Mouse (Mus musculus) gastrocnemius, postnatal 25 days (tissue): Measurements from ENCODE around the gene Thrb. TPM values are rescaled to one million over a fixed set of nuclear protein-coding genes. Genes with fewer than 3 reads are reported as not detected.

Source experiments
- DNase-seq: peaks from one replicate; pipeline ENCODE4 v3.0.0; 2022
- total RNA-seq, 2 experiments: library from RNA; stranded (reverse); gene quantifications; 1 replicate in 1 of 2; 2 replicates in 1 of 2; pipeline ENCODE4 v1.2.3; 2021

The Thrb gene
- total RNA-seq, 2 experiments from 2014 or later = 12.3 to 19.2 TPM

DNA sequence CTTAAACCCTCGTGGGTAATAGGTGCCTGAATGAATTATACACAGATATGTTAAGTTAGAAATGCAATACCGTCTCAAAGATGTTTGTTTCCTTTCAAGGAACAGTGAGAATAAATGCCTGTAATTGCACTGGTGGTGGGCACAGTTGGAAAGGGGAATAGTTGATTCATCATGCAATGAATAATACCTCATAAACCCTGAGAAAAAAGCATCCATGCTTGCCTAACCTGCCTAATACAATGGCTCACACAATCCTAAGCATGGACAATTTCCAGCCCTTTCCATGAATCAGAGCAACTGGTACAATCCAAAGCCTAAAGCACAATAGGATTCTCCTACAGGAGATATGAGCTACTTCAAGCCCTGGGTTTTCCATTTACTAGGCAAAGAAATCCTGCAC lies 299.8 kb downstream of the Thrb start:
- DNase-seq = no peak

DNA sequence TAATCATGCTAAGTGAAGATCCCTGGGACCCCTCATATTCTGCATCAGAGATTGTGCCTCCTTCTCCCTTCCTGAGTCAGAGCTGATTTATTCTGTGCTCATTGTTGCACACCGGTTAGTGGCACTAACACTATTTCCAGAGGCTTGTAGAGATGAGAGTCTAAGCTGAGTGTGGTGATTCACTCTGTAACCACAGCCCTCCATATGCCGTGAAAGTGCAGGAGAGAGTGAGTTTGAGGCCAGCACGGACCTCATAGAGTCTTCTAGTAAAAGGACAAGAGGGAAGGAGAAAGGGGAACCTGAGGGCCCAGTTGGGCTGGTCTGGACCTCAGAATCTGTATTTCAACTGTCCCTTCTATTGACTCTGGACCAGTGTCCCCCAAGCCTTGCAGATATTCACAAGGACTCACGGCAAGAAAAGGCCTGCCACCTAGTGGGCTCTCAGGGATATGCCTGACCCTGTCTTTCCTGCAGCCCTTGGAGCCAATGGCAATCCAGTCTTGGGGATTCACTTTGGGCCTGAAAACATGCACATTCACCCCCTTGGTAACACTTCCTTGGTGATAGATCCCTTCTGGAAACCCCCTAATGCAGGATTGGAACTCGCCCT lies 307.2 kb downstream of the Thrb start:
- peak; percentile 9 for DNase-seq

DNA sequence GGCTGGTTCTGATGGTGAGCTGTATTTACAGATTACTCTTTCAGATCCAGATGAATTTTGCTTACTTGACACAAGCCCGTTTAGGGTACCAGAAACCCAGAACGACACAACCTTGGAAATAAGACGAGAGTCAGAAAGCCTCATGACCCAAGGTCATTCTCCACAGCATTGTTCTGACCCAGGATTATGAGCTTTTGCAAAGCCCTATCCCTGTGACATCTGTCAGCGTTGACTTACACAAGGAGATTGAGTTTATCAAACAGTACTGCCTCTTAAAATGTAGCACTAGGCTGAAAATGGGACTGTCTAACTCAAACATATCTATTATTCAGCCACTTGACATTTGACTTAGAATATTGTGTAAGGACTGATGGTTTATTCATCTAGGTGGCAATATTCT lies 312.1 kb downstream of the Thrb start:
- DNase-seq = no peak

DNA sequence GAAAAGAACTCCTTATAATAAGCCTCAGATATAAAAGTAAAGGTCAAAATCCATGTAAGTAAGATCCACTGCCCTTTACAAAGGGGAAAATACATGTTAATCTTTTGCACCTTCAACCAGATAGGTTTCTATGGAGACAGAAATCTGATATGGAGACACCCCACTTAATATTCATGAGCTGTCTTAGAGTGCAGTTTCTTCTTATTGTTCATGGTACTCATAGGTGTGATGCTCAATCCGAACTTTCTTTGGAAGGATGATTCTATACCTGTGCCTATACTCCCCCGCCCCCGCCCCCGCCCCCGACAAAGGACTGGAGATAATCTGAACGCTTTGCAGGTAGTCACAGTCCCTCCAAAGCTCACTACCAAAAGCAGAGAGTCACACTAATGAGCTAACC lies 312.6 kb downstream of the Thrb start:
- no peak for DNase-seq

DNA sequence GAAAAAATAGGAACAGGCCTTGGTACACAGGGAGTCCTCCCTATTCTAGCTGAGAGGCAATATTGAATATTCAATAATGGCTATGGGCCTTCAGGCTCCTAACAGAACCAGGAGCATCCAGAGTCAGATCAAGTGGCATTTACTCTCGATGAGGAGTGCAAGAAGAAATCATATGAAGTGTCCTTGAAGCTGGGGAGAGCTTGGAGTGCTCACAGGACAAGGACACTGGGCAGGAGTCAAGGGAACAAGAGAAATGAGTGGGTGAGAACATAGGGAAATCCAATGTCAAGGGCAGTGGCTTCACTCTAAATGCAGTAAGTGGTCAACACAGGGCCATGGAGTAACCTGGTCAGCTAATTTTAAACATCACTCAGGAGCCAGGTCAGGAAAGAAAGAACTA lies 315.7 kb downstream of the Thrb start:
- no peak for DNase-seq

DNA sequence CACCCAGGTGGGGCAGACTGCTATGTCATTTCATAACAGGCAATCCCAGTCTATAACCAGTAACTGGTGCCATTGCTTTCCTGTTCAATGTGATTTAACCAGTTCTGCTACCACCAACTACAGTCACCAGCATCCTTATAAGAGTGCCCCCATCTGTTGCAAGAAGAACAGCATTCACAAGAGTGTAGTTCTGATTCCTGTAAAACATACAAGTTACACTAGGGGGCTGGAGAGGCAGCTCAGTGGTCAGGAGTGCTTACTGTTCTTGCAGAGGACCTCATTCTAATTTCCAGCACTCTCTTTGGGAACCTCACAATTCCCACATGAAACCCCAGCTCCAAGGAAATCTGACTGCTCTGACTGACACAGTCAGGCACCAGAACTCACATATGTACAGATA lies 318.2 kb downstream of the Thrb start:
- no peak for DNase-seq

DNA sequence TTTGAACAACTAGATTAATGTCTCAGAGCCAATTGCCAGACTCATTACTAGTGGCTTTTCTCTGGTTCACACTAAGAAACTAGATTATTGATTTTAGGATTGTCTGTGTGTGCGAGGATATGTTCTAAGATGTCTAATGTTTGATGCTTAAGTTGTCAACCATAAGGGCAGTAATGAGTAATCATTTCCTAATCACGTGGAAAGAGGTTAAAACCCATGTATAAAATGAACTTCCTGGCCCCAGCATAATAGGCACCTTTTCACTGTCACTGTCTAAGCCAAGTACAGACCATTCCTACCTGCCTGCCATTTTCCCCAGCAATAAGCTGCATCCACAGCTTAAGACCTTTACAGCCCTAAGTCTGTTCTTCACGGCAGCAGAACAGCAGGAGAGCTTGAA lies 321.2 kb downstream of the Thrb start:
- DNase-seq = no peak

DNA sequence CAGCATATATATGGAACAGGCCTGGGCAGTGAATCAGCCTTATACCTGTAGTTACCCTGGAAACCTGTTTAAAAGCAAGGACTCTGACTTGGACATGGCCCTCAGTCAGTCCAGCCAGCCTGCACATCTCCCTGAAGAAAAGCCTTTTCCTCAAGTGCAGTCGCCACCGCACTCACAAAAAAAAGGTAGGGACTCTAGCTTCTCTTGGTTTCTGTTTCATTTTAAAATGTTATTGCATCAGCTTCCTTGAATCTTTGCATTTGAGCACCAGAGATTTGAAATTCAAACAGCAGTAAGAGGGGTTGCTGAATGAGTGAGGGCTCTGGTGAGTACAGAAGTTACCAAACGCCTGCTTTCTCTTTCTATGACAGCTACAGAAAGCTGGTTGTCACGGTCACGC lies 322.0 kb downstream of the Thrb start:
- DNase-seq = no peak

DNA sequence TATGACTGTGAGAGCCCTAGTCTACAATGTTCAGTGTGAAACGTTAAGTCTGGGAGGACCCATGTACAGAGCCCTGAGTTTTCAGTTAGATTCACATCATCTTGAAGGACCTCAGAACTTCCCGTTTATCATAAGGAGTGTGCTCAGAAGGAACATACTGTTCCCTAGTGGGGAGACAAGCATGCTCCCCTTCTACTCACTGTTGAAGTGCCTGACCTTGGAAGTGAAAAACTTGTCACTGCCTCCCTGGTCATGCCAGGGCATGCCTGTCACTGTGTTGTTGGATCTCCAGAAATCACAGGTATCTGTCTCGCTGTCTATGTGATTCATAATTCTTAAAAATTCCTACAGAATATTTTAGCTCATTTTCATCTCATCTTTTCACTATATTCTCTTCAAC lies 323.3 kb downstream of the Thrb start:
- no peak for DNase-seq

DNA sequence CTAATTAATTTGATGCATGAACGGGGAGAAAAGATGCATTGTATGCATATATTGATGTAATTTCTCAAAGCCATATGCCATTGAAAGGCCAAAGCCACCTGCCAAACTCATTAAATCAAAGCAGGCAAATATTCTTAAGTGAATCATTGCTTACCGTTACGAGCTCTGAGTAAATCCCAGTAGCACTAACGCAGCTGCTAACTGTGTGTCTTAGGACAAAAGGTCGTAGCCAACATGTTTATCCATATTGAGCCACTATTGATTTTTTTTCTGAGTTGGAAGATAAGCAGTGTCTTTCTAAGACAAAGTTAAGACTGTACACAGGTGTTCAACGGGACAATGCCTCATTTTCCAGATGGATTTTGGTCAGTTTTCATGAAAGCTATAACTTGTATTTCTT lies 323.8 kb downstream of the Thrb start:
- no peak for DNase-seq

DNA sequence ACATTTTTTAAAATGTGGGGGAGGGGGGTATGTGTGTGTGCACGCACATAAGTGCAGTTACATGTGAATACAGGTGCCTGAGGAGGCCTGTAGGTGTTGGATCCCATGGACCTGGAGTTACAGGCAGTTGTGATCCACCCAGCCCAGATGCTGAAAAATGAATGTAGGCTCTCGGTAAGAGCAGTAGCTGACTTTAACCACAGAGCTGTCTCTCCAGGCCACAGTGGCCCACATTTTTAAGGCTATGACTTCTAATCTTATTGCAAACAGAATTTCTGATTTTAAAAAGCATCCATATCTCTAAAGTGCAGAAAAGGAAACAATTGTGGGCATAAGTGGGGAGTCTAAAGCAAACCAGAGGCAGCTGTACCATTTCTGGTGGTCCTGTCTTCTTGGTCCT lies 328.5 kb downstream of the Thrb start:
- DNase-seq = no peak

DNA sequence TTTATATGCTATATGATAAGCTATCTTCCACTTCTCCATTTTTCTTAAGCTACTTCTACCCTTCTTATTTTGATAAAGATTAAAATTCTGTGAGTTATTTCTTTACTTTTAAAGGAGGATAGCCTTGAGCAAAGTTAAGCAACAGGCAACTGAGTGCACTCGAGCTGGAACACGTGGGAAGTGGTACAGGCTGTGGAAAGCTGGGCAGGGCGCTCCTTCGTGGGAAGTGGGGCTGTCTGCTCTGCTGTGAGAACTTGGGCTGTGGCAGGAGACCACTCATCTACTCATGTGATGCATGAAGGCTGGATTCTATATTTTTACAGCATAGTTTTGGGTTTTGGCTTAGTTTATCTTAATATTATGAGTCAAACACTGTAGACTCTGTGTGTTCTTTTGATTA lies 329.1 kb downstream of the Thrb start:
- DNase-seq = no peak

DNA sequence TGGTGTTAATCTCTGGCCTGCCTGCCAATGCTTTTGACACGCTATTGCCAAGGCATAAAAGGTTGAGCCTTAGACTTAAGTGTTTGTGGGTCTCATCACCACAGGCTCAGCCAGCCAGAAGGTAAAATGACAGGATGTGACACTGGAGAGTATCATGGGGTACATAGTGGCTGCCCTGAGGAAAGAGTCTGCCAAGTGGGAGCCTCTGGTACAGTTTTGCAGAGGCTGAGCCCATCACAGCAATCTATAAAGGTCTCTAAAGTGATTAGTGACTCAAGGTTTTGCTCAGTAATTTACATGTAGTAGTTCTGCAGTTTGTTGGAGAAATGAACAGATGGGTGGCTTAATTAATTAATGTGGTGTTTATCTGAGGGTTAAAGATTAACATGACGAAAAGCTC lies 330.1 kb downstream of the Thrb start:
- no peak for DNase-seq

DNA sequence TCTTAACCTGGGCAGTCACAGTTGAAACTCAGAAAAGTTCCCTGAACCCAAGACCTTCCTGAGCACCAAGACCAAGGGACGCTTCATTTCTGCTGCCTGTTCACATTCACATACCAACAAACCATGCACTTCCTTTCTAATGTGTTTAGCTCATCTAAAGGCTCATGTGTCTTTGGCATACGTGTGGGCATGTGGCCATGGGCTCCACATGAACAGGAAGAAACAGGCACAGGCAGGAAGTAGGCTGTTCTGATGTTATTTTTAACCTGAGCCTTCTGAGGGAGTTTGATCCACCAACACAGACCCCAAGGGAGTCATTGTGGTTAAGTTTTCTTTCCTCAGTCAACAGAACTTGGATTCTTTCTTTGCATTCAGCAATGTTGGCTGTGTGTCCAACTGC lies 341.8 kb downstream of the Thrb start:
- no peak for DNase-seq

DNA sequence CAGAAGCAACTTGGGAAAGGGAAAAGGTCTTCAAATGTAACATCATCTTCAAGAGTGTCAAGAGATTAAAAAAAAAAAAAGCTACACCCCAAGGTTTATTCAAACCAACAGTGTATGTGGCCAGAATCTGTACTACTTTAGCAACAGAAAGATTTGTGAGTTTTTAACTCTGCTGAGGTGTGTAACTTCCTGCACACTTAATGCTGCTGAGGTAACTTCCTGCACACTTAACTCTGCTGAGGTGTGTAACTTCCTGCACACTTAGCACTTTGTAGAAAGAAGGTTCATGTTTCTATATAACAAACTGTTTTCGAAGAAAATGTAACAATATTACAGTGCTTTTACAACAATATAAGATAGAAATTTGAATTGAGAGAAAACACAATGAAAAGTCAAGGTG lies 343.6 kb downstream of the Thrb start:
- DNase-seq = no peak

DNA sequence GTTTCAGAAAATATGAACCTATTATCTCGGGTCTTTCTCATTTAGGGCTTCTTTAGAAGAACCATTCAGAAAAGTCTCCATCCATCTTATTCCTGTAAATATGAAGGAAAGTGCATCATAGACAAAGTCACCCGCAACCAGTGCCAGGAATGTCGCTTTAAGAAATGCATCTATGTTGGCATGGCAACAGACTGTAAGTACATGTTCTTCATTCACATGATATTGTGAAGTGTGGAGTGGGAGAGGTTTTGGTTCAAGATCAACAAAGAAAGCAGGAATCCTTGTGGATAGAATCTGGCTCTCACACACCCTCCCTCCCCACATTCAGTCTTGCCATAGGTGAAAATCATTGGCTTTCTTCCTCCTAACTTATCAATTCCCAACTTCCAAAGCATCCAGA lies 348.5 kb downstream of the Thrb start:
- no peak for DNase-seq

DNA sequence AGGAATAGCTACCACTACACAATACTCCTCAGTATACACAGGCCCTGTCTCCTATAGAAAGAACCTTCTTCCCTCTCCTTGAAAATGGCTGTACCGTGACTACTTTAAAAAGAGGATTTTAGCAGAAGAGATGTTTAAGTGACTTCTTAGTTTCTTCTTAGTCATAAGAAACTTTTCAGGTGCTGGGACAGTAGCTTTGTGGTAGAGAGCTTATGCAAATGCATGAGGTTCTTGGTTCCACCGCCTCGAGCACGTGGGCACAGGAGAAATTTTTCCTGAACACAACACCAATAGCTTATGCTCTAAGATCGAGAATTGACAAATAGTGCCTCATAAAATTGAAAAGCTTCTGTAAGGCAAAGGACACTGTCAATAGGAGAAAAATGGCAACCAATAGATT lies 356.5 kb downstream of the Thrb start:
- no peak for DNase-seq

DNA sequence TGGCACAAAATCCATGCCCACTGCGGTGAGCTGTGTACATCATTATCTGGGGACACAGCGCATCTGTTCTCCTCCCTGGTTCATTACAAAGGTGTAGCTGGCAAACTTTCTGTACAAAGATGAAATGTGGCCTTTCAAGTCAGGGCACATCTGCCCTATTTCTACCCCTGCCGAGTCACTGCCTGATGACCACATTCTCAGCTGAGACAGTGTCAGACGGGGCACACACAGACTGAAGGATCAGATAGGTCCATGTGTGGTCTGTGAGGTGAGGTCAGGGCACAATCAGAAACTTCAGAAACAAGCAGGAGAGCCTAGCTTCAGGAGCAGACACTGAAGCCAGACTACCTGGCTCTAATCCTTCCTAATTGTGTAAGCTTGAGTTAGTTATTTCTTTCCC lies 360.1 kb downstream of the Thrb start:
- DNase-seq = no peak

DNA sequence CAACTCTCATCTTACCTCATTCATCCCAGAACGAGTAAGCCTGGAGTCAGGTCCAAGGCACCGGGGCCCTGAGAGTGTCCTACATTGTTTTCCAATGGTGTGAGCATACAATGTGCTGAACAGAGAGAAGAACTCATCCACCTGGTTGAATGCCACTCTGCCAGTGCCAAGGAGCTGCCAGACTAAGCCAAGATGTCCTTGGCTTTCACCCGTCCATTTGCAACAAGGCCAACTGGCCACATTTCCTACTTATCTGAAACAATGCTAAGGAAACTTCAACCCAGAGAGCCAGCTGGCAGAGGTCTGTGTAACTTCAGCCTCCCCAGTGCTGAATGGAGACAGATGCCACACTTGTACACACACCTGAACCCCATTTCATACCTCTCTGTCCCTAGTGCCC lies 360.6 kb downstream of the Thrb start:
- DNase-seq = no peak

DNA sequence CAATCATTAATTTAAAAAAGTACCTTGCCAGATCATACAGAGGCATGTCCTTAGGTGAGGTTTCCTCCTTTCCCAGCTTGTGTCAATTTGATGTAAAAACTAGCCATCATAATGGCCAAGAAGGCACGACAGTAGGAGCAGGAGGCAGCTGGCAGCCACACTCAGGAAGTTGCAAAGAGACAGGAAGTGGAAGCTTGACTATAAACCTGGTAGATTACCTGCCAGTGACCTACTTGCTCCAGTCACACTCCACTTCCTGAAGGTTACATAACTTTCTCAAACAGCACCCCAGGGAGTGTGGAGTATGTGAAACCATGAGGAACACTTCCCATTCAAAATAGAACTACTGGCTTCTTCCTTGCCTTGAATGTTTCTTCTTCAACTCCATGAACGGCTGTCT lies 361.7 kb downstream of the Thrb start:
- no peak for DNase-seq

DNA sequence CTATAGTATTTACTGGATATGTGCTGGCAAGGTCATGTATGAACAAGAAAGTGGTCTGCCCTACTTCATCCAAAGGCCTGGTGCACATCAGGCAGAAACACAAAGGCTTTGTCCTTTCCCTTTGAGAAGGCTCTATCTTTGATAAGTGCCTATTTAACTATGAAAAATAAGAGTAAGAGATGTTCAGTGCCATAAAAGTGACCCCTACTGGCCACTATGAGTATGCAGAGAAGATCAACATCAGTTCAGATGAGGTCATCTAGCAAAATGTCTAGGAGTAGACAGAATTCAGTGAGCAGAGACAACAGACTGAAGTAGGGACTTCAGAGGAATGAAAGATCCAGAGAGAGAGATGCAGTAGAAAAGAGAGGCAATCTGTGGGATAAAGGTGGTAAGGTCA lies 362.3 kb downstream of the Thrb start:
- DNase-seq = no peak

DNA sequence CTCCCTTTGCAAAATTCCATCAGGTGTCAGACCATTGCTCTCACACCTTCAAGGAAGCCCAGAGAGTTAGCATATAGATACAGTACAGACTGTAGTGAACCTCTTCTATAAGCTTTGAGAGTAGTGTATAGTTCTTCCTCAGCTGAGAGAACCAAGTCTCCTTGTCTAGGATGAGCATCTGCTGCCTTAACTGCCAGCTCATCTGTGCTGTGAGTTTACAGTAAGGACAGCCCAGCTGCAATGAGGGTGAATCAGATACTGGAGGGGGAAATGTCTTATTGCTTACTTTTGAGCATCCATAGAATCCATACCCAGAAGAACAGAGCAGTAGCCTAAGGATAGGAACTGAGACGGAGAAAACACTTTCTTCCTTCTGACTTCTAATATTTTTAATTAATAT lies 367.8 kb downstream of the Thrb start:
- no peak for DNase-seq

DNA sequence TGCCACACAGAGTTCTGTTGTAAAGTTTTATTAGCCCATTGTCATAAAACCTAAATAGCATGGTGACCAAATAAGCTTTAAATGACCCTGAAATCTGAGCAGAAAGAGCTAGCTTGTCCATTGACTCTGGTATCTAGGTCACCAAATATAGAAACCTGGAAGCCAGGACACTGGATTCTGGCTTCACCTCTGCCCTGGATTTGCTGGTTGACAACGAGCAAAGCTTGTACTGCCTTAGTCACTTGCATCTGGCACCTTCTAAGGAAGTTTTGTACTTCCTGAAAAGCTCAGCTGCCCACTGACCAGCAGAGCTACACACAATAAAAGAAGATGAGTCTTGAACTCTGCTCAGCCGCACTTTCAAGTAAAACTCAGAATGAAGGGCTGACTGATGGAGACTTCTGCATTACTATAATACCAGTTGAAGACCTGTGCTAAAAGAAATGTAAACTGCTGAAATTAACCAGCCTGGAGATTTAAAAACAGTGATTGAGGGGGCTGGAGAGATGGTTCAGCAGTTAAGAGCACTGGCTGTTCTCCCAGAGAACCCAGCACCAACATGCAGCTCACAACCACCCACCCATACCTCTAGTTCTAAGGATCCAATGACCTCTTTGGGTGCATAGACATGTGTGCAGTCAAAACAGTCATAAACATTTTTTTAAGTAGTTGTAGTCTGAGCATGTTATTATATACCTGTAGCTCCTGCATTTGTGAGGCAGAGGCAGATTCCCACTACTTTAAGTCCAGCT lies 369.3 kb downstream of the Thrb start:
- DNase-seq = no peak

DNA sequence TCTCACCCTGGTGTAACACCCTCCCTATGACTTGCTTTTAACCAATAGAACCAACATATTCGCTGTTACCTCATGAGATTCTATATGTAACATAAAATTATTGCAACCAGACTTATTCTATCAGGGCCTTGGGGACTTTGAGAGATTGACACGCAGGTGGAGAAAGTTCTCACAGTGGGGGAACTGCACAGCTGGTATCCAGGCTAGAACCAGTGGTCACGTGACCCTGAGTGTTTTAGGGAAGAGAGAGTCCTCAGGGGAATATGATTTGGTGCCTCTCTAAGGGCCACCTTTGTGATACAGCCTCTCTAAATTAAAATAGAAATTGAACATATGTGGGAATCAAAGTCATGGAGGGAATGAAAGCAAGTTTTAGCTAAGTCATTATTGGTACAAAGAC lies 371.9 kb downstream of the Thrb start:
- no peak for DNase-seq

DNA sequence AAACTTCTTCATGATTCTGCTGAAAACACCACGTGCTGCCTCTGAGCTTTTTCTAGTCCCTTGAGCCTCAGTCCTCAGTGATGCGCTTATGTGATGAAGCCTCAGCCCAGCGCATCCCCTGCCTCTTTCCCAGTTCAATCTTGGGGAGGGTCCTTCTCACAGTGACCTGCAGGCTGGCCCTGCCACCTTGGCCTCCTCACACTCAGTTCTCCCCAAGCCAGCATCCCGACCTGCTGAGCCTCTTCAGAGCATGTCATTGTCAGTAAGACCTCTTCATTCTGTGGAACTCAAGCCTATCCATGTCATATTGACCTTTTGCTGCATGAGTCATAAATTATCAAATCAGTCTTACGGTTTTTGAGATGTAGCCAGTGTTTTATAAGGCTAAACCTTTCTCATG lies 376.5 kb downstream of the Thrb start:
- no peak for DNase-seq
